ENCODE assay signal across 30 mouse cellular contexts in genomic region chr17:7456939-7457338, GRCm38 (mm10).
DNase-seq lines count a peak whose midpoint lies in the region; ATAC-seq and TF ChIP-seq lines count a peak whose summit lies in the region.
"Had no signal": no experiment of that assay in that cellular context is flagged by ENCODE, and none has a peak within 500 bp of the region (broad histone marks: within the 10 kb centered on the region; RNA-seq: fewer than 3 reads in every experiment).

No protein-coding gene starts in this region.

- no peaks in the 10 kb centered on the region for H3K9me3 ChIP-seq in ES-Bruce4 (replicated peaks; ENCODE audit: control insufficient read depth, insufficient read depth, low read length, poor library complexity, severe bottlenecking)
- H3K9me3 ChIP-seq in limb, embryonic 15.5 days, result no peaks in the 10 kb centered on the region
- H3K9me3 ChIP-seq: embryonic facial prominence, embryonic 12.5 days; forebrain, embryonic 12.5 days; hindbrain, embryonic 12.5 days; midbrain, embryonic 12.5 days; neural tube, embryonic 13.5 days; stomach, embryonic 15.5 days had no signal

- TF ChIP-seq POLR2A in ES-Bruce4 (IDR thresholded peaks at IDR 0.05; ENCODE audit: insufficient read depth, low read length), result no peak
- TF ChIP-seq POLR2A in lung, adult 2 months (IDR thresholded peaks at IDR 0.05; ENCODE audit: borderline replicate concordance, extremely low read depth, low read depth, low read length), result no peak

- no peak for TF ChIP-seq CTCF in ES-Bruce4 (IDR thresholded peaks at IDR 0.05; ENCODE audit: low read depth, low read length)
- no peak for TF ChIP-seq CTCF in lung, adult 2 months (IDR thresholded peaks at IDR 0.05; ENCODE audit: insufficient read depth, low read length)

- no peak overlapping the region for H3K27ac ChIP-seq in ES-Bruce4 (ENCODE audit: insufficient read depth, low read length)
- H3K27ac ChIP-seq in limb, embryonic 15.5 days, result peak overlapping the region; percentile 73
- H3K27ac ChIP-seq: embryonic facial prominence, embryonic 12.5 days; forebrain, embryonic 12.5 days; hindbrain, embryonic 12.5 days; left cerebral cortex, adult 2 months; midbrain, embryonic 12.5 days; neural tube, embryonic 13.5 days; stomach, embryonic 15.5 days had no signal

- H3K4me1 ChIP-seq in ES-Bruce4 (ENCODE audit: control insufficient read depth, insufficient read depth, low read length), result peaks cover 9% of the 10 kb centered on the region
- peaks cover 19% of the 10 kb centered on the region; the same call in 1 of the 2 replicates for H3K4me1 ChIP-seq in limb, embryonic 15.5 days
- H3K4me1 ChIP-seq in lung, adult 2 months (ENCODE audit: control insufficient read depth, insufficient read depth, low read length), result no peaks in the 10 kb centered on the region
- H3K4me1 ChIP-seq: embryonic facial prominence, embryonic 12.5 days; megakaryocyte, embryonic 14.5 days; stomach, embryonic 15.5 days had no signal

- peak; percentile 73; the same call in 1 of the 2 replicates for ATAC-seq in limb, embryonic 15.5 days (ENCODE audit: insufficient number of reproducible peaks, low FRiP score, low TSS enrichment, low read depth)
- ATAC-seq: forebrain, postnatal 0 days; intestine, embryonic 16.5 days had no signal

- no peak for TF ChIP-seq EP300 in ES-Bruce4 (IDR thresholded peaks at IDR 0.05; ENCODE audit: insufficient read depth, low read depth, low read length)

- intact Hi-C loops in gastrocnemius, postnatal 36 days (cut with DNase I), result loop anchor here (2.0 kb wide), 1 partner anchor 76 kb away; no protein-coding TSS in a partner anchor

- peak; percentile 76 for DNase-seq in gastrocnemius, adult 18-20 months (ENCODE audit: low spot score)
- no peak for DNase-seq in gastrocnemius, postnatal 36 days
- peak; percentile 9 to 16 for DNase-seq in gastrocnemius, adult 8-10 months (ENCODE audit: low spot score in 2 of 2)
- DNase-seq in left cerebral cortex, adult 9 months (ENCODE audit: low spot score in 2 of 2), result no peak
- no peak for DNase-seq in lung, adult 2 months
- DNase-seq: adrenal gland, postnatal 10 days; cerebellum, adult 8-10 months; cerebellum, postnatal 25 days; forebrain, postnatal 0 days; heart, postnatal 36 days; kidney, adult 9 months; kidney, postnatal 14 days; lung, postnatal 4 days; thymus, postnatal 14 days had no signal

- no peak overlapping the region for H3K4me3 ChIP-seq in ES-Bruce4 (ENCODE audit: low read depth, low read length)
- no peak overlapping the region for H3K4me3 ChIP-seq in limb, embryonic 15.5 days
- no peak overlapping the region for H3K4me3 ChIP-seq in lung, adult 2 months (replicated peaks; ENCODE audit: extremely low read depth, low read depth, low read length)
- H3K4me3 ChIP-seq: embryonic facial prominence, embryonic 12.5 days; forebrain, embryonic 12.5 days; hindbrain, embryonic 12.5 days; left cerebral cortex, adult 2 months; megakaryocyte, embryonic 14.5 days; midbrain, embryonic 12.5 days; myocyte; neural tube, embryonic 13.5 days; stomach, embryonic 15.5 days had no signal

- 43% methylated on average over 11 of the region's 11 CpGs for WGBS in limb, embryonic 15.5 days
- WGBS in lung, adult 2 months, result 79% methylated on average over 11 of the region's 11 CpGs

- H3K36me3 ChIP-seq in ES-Bruce4 (ENCODE audit: control insufficient read depth, insufficient read depth, low read length, poor library complexity, severe bottlenecking), result no peaks in the 10 kb centered on the region
- H3K36me3 ChIP-seq in limb, embryonic 15.5 days, result no peaks in the 10 kb centered on the region
- H3K36me3 ChIP-seq: embryonic facial prominence, embryonic 12.5 days; forebrain, embryonic 12.5 days; G1E; hindbrain, embryonic 12.5 days; midbrain, embryonic 12.5 days; neural tube, embryonic 13.5 days; stomach, embryonic 15.5 days had no signal

- H3K9ac ChIP-seq in ES-Bruce4 (ENCODE audit: low read depth, poor library complexity, severe bottlenecking), result peak overlapping the region; percentile 21; the same call in 1 of the 2 replicates
- no peak overlapping the region for H3K9ac ChIP-seq in limb, embryonic 15.5 days
- H3K9ac ChIP-seq: embryonic facial prominence, embryonic 12.5 days; forebrain, embryonic 12.5 days; forebrain, postnatal 0 days; hindbrain, embryonic 12.5 days; midbrain, embryonic 12.5 days; neural tube, embryonic 13.5 days; stomach, embryonic 15.5 days had no signal

- no peaks in the 10 kb centered on the region for H3K27me3 ChIP-seq in ES-Bruce4 (ENCODE audit: control insufficient read depth, insufficient read depth, low read length, poor library complexity, severe bottlenecking)
- H3K27me3 ChIP-seq in limb, embryonic 15.5 days, result no peaks in the 10 kb centered on the region
- H3K27me3 ChIP-seq: CH12.LX; embryonic facial prominence, embryonic 12.5 days; forebrain, embryonic 12.5 days; hindbrain, embryonic 12.5 days; megakaryocyte, embryonic 14.5 days; midbrain, embryonic 12.5 days; neural tube, embryonic 13.5 days; stomach, embryonic 15.5 days had no signal

- no peak overlapping the region for H3K4me2 ChIP-seq in limb, embryonic 15.5 days
- H3K4me2 ChIP-seq: embryonic facial prominence, embryonic 12.5 days; forebrain, embryonic 12.5 days; heart, embryonic 11.5 days; hindbrain, embryonic 12.5 days; liver, embryonic 11.5 days; midbrain, embryonic 12.5 days; neural tube, embryonic 13.5 days; stomach, embryonic 15.5 days had no signal

Comparison
In these comparisons a context has a peak if more than half of its experiments do, and no peak if none do; other contexts are left out.
1. DNase-seq: peak in gastrocnemius, adult 18-20 months (single experiment) and gastrocnemius, adult 8-10 months (2 of 2); none in gastrocnemius, postnatal 36 days (0 of 2), left cerebral cortex, adult 9 months (0 of 2) and lung, adult 2 months (single experiment).